Comparison of ENCODE assay signal across 9 mouse cellular contexts in the genomic region with DNA sequence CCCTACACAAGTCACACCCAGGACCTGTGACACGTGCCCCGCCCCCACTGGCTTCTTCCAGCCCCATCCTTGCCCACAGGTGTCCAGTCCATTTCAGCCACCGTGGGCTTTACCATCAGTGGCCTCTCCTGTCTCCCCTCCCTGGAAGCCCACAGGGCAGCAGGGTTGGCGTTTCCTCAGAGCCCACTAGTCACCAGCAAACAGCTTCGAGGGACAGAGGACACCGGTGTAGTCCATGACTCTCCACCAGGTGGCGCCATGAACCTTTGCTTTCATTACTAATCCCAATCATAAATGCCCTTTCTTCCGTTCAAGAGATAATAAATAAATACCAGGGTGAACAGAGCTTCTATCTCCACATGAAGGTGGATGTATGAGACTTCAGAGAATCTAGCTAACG. TPM values are rescaled to one million over a fixed set of nuclear protein-coding genes. Genes with fewer than 3 reads are reported as not detected.
A peak's percentile ranks its signal among the peaks of the same experiment; 100 is the strongest.
DNase-seq lines count a peak whose midpoint lies in the region; ATAC-seq and TF ChIP-seq lines count a peak whose summit lies in the region.
"Had no signal": no experiment of that assay in that cellular context is flagged by ENCODE, and none has a peak within 500 bp of the region (broad histone marks: within the 10 kb centered on the region; RNA-seq: fewer than 3 reads in every experiment).

No protein-coding gene starts in this region.

- H3K27ac ChIP-seq in liver, adult 2 months (replicated peaks; ENCODE audit: insufficient read depth, low read depth, low read length) = no peak overlapping the region
- H3K27ac ChIP-seq in liver, embryonic 11.5 days (ENCODE audit: low read depth, low read length) = no peak overlapping the region
- H3K27ac ChIP-seq in forebrain, embryonic 15.5 days (replicated peaks) = no peak overlapping the region
- H3K27ac ChIP-seq in intestine, postnatal 0 days (ENCODE audit: low read depth, low read length) = no peak overlapping the region
- H3K27ac ChIP-seq in liver, embryonic 14.5 days = no peak overlapping the region

- H3K4me3 ChIP-seq in liver, adult 2 months (ENCODE audit: insufficient read depth, low read depth, low read length) = no peak overlapping the region
- no peak overlapping the region for H3K4me3 ChIP-seq in liver, embryonic 11.5 days (ENCODE audit: low read depth, low read length)
- H3K4me3 ChIP-seq in forebrain, embryonic 15.5 days = no peak overlapping the region
- no peak overlapping the region for H3K4me3 ChIP-seq in intestine, postnatal 0 days (ENCODE audit: low read depth, low read length)
- H3K4me3 ChIP-seq in liver, embryonic 14.5 days (ENCODE audit: insufficient read depth in 1 of 2, low read depth in 2 of 2, low read length in 2 of 2) = no peak overlapping the region
- H3K4me3 ChIP-seq: megakaryocyte, embryonic 14.5 days had no signal

- no peak overlapping the region for H3K4me2 ChIP-seq in liver, embryonic 11.5 days
- H3K4me2 ChIP-seq in forebrain, embryonic 15.5 days (replicated peaks) = no peak overlapping the region
- no peak overlapping the region for H3K4me2 ChIP-seq in intestine, postnatal 0 days (replicated peaks; ENCODE audit: low read depth)
- no peak overlapping the region for H3K4me2 ChIP-seq in liver, embryonic 14.5 days (ENCODE audit: low read depth)

- peak; percentile 37 for DNase-seq in liver, adult 2 months (ENCODE audit: extremely low read depth, low read depth, low spot score)
- DNase-seq in liver, embryonic 11.5 days (ENCODE audit: low spot score) = no peak
- DNase-seq in c-Kit-positive CD71-positive TER-119-positive erythroid progenitor cells, embryonic 14.5 days (ENCODE audit: low spot score) = peak; percentile 39
- DNase-seq in liver, embryonic 14.5 days (ENCODE audit: low read depth in 3 of 3, low spot score in 3 of 3) = peak in 1 of 3 experiments; percentile 13
- peak; percentile 67 for DNase-seq in ovary, postnatal 14 days (ENCODE audit: low spot score)
- peak; percentile 58 for DNase-seq in thymus, postnatal 25 days

- H3K4me1 ChIP-seq in liver, adult 2 months (ENCODE audit: control insufficient read depth, insufficient read depth, low read length) = no peaks in the 10 kb centered on the region
- no peaks in the 10 kb centered on the region for H3K4me1 ChIP-seq in liver, embryonic 11.5 days (replicated peaks; ENCODE audit: control insufficient read depth, insufficient read depth, low read length)
- no peaks in the 10 kb centered on the region for H3K4me1 ChIP-seq in forebrain, embryonic 15.5 days
- H3K4me1 ChIP-seq in intestine, postnatal 0 days (replicated peaks; ENCODE audit: control insufficient read depth, insufficient read depth, low read length) = no peaks in the 10 kb centered on the region
- H3K4me1 ChIP-seq in liver, embryonic 14.5 days (replicated peaks; ENCODE audit: control insufficient read depth in 2 of 2, insufficient read depth in 2 of 2, low read length in 1 of 2) = no peaks in the 10 kb centered on the region
- H3K4me1 ChIP-seq: megakaryocyte, embryonic 14.5 days had no signal

- H3K36me3 ChIP-seq in liver, adult 2 months (ENCODE audit: control insufficient read depth, insufficient read depth, low read length) = no peaks in the 10 kb centered on the region
- no peaks in the 10 kb centered on the region for H3K36me3 ChIP-seq in liver, embryonic 11.5 days (ENCODE audit: control insufficient read depth, insufficient read depth, low read length)
- no peaks in the 10 kb centered on the region for H3K36me3 ChIP-seq in forebrain, embryonic 15.5 days
- no peaks in the 10 kb centered on the region for H3K36me3 ChIP-seq in intestine, postnatal 0 days (ENCODE audit: control insufficient read depth, insufficient read depth)
- H3K36me3 ChIP-seq in liver, embryonic 14.5 days (replicated peaks; ENCODE audit: control insufficient read depth, insufficient read depth, low read depth) = no peaks in the 10 kb centered on the region

- no peaks in the 10 kb centered on the region for H3K79me2 ChIP-seq in liver, adult 2 months (ENCODE audit: control insufficient read depth, insufficient read depth, low read length)

- no peaks in the 10 kb centered on the region for H3K27me3 ChIP-seq in liver, adult 2 months (ENCODE audit: control insufficient read depth, insufficient read depth, low read length)
- H3K27me3 ChIP-seq in liver, embryonic 11.5 days (replicated peaks; ENCODE audit: control insufficient read depth, insufficient read depth, low read length) = no peaks in the 10 kb centered on the region; the same call in 1 of the 2 replicates
- no peaks in the 10 kb centered on the region for H3K27me3 ChIP-seq in forebrain, embryonic 15.5 days
- peaks cover 8% of the 10 kb centered on the region; the same call in 1 of the 2 replicates for H3K27me3 ChIP-seq in intestine, postnatal 0 days (replicated peaks; ENCODE audit: control insufficient read depth, insufficient read depth, low read length)
- H3K27me3 ChIP-seq in liver, embryonic 14.5 days (ENCODE audit: control insufficient read depth, insufficient read depth, low read length) = no peaks in the 10 kb centered on the region

- no peak for TF ChIP-seq POLR2A in liver, adult 2 months (IDR thresholded peaks at IDR 0.05; ENCODE audit: extremely low read depth, insufficient read depth, low read length)

- TF ChIP-seq CTCF in liver, adult 2 months (IDR thresholded peaks at IDR 0.05; ENCODE audit: low read depth, low read length) = peak; percentile 85
- TF ChIP-seq CTCF in intestine, postnatal 0 days (IDR thresholded peaks at IDR 0.05; ENCODE audit: low read depth) = peak; percentile 92
- TF ChIP-seq CTCF in liver, embryonic 14.5 days (IDR thresholded peaks at IDR 0.05; ENCODE audit: low read depth) = peak; percentile 84

- WGBS in liver, adult 2 months = 22% methylated on average over 9 of the region's 9 CpGs
- WGBS in liver, embryonic 11.5 days = 21% methylated on average over 9 of the region's 9 CpGs
- 21% methylated on average over 9 of the region's 9 CpGs for WGBS in forebrain, embryonic 15.5 days
- 21% methylated on average over 9 of the region's 9 CpGs for WGBS in intestine, postnatal 0 days
- 20% methylated on average over 9 of the region's 9 CpGs for WGBS in liver, embryonic 14.5 days (ENCODE audit: insufficient replicate concordance)

- H3K9me3 ChIP-seq in liver, embryonic 11.5 days (ENCODE audit: control insufficient read depth, low read length) = no peaks in the 10 kb centered on the region
- no peaks in the 10 kb centered on the region for H3K9me3 ChIP-seq in forebrain, embryonic 15.5 days
- no peaks in the 10 kb centered on the region for H3K9me3 ChIP-seq in intestine, postnatal 0 days (ENCODE audit: control insufficient read depth)
- H3K9me3 ChIP-seq in liver, embryonic 14.5 days (ENCODE audit: control insufficient read depth, low read length) = no peaks in the 10 kb centered on the region
- H3K9me3 ChIP-seq: megakaryocyte, embryonic 14.5 days had no signal

- no peak for ATAC-seq in liver, embryonic 11.5 days (replicated peaks; ENCODE audit: low FRiP score)
- ATAC-seq in forebrain, embryonic 15.5 days (replicated peaks) = peak; percentile 64
- no peak for ATAC-seq in intestine, postnatal 0 days
- no peak for ATAC-seq in liver, embryonic 14.5 days (ENCODE audit: insufficient read depth)

- no peak for TF ChIP-seq EP300 in liver, embryonic 14.5 days (IDR thresholded peaks at IDR 0.05; ENCODE audit: low read depth)

- no peak overlapping the region for H3K9ac ChIP-seq in liver, adult 2 months (ENCODE audit: low read depth, low read length)
- no peak overlapping the region for H3K9ac ChIP-seq in liver, embryonic 11.5 days (ENCODE audit: low read depth, low read length)
- H3K9ac ChIP-seq in forebrain, embryonic 15.5 days (replicated peaks) = no peak overlapping the region
- no peak overlapping the region for H3K9ac ChIP-seq in intestine, postnatal 0 days (ENCODE audit: low read depth, low read length)
- H3K9ac ChIP-seq in liver, embryonic 14.5 days (replicated peaks) = no peak overlapping the region

RNA-seq across cellular contexts. Expression of a gene that starts 25.4 kb away (rescaled TPM):
- total RNA-seq in liver, adult 2 months (2014; rRNA removed) = 0.20 and 0.28 TPM in 2 replicates
- 0.02 and 0.04 TPM in 2 replicates for polyA plus RNA-seq in liver, adult 2 months (2012; rRNA removed)
- 0.30 and 0.60 TPM in 2 replicates for polyA plus RNA-seq in liver, embryonic 11.5 days (2014; fragmentation: Nextera tagmentation; extraction: Ambion mirVana)
- polyA plus RNA-seq in forebrain, embryonic 15.5 days (2015; fragmentation: Nextera tagmentation; extraction: Ambion mirVana) = 0.82 and 1.2 TPM in 2 replicates
- 0.08 and 0.09 TPM in 2 replicates for polyA plus RNA-seq in intestine, postnatal 0 days (2015; fragmentation: Nextera tagmentation; extraction: Ambion mirVana)
- 0.02 and 0.03 TPM in 2 replicates for polyA plus RNA-seq in liver, embryonic 14.5 days (2012; rRNA removed)
- not detected in 2 replicates for polyA plus RNA-seq in liver, embryonic 14.5 days (2014; fragmentation: Nextera tagmentation; extraction: Ambion mirVana)
